Mouse (Mus musculus) gastrocnemius, adult 18-20 months (tissue): Measurements from ENCODE around the gene Commd1. TPM values are rescaled to one million over a fixed set of nuclear protein-coding genes. Genes with fewer than 3 reads are reported as not detected.

Experiments used
- DNase-seq: peaks from one replicate; pipeline ENCODE4 v3.0.0; 2021; ENCODE audit warnings: low spot score
- total RNA-seq, 2 experiments: library from RNA; stranded (reverse); gene quantifications; 2 replicates each; pipeline ENCODE4 v1.2.3; 2021

Gene Commd1
- total RNA-seq, 2 experiments from 2014 or later, result 93.4 to 109 TPM

DNA sequence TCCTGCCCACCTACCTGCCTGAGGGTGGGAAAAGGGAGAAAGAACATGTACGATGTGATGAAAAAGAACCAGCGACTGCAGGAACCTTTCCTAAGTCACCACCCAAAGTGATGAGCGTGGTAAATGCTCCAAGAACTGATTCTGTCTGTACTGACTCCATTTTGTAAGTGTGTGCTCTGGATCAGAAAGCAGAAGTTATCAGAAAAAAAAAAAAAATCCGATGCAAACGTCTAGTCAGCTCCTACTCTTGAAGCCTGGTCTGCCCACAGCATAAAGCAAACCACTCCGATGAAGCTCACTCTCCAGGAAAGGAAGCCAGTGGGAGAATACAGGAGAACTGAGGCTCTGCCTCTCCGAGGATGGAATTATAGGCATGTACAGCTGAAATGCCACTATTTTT lies 29.5 kb downstream of the Commd1 start:
- DNase-seq, result no peak

DNA sequence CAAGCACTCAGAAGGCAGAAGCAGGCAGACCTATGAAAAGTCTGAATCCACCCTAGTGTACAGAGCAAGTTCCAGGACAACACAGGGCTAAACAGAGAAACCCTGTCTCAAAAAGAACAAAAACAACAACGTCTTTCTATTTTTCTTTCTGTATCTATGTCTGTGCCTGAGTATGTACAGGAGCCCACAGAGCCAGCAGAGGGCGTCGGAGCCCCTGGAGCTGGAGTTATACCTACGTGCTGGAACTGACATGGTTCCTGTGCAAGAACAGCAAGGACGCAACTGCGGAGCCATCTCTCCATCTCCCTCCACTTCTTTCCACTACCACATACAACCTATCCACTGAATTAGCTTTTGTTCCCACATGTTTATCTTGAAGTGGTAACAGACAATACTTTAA lies 32.1 kb downstream of the Commd1 start:
- DNase-seq, result no peak

DNA sequence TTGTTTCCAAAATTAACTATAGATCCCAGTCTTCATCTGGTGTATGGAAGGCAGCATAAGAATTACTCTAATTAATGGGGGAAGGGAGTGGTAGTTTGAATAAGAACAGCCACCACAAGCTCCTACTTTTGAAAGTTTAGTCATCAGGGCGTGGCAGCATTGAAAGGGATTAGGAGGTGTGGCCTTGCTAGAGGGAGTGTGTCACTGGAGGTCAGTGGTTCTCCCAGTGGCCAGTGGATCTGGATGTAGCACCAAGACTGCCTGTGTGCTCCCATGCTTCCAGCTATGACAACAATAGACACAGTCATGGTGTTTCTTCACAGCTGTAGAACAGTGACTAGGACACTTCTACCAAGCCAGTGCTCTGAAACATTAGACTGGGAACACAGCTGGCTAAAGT lies 33.1 kb downstream of the Commd1 start:
- no peak for DNase-seq

DNA sequence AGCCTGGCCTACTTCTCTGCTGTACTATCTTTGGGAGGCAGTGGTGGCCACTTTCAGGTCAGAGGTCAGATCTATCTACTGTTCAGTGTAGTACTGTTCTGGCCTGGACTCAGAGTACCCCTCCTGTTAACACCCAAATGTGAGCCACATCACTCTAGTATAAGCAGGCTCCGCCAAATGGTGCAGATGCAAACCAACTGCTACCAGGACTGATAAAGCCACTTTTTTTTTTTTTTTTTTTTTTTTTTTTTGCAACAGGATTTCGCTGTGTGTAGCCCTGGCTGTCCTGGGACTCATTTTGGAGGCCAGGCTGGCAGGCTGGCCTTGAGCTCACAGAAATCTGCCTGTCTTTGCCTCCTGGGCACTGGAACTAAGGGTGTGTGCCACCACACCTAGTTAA lies 43.2 kb downstream of the Commd1 start:
- no peak for DNase-seq

DNA sequence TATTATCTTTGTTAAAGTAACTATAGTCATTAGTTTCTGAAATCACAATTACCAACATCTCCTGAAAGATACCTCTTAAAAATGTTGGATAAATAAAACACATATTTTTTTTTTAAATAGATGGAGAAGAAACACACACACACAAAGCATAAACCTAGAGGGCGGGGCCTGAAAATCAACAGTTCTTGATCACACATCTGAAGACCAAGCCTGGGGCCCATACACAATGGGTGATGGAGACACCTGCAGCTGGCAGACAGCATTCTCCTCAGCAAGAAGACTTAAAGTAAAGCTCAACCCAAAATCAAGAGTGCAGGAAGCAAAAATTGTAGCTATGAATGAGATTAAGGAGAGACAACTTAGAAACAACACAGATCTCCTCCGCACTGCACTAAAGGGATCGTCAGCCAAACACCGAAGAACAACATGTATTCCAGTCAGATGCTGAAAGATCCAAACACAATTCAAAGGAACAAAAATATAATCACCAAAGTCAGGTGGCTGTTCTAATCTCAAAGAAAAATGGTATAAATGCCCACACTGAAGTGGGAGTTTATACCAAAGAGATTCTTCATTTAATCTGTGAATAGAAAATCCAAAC lies 44.4 kb downstream of the Commd1 start:
- no peak for DNase-seq

DNA sequence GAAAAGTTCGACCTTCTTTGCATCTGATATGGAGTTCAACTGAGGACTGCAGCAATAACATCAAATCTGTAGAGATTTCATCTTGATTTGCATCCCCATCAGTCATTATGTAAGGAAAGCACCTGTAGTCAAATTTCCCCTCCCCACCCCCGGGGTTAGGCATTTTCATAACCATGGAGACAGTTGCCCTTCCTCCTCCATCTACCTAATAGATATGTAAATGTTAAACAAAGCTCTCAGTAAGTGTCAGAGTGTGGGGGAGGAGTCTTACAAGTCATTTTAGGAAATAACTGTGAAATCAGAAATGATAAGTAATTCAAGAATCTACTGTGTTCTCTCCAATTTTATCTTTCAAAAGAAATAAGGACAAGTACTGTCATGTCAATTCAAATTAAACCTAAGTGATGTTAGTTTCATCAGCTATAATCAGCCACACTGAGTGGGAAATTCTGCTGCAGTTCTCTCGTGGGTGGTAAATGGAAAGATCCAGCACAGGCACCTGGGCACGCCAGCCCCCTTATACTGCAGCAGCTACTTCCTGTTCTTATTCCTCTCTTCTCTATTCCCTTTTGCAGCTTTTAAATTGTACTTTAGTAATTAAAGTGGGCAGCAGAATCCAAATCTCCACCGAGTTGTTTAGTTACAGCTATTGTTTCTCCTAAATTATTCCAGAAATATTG lies 45.6 kb downstream of the Commd1 start:
- DNase-seq, result no peak

DNA sequence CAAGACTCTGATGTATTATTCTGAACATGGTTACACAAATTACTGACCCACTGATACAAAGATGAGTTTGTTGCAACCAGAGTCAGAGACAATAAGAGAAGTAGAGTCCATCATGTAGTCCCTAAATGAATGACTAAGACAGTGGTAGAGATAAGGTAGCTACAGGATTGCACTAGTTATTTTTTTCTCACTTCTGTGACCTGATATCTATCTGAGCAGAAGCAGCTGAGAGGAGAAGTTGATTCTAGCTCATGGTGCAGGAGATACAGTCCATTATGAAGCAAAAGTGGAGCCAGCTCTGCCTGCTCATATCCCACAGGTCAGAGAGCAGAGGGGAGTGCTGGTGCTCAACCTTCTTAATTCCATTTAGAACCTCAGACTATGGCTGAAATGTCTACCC lies 50.0 kb downstream of the Commd1 start:
- DNase-seq, result no peak

DNA sequence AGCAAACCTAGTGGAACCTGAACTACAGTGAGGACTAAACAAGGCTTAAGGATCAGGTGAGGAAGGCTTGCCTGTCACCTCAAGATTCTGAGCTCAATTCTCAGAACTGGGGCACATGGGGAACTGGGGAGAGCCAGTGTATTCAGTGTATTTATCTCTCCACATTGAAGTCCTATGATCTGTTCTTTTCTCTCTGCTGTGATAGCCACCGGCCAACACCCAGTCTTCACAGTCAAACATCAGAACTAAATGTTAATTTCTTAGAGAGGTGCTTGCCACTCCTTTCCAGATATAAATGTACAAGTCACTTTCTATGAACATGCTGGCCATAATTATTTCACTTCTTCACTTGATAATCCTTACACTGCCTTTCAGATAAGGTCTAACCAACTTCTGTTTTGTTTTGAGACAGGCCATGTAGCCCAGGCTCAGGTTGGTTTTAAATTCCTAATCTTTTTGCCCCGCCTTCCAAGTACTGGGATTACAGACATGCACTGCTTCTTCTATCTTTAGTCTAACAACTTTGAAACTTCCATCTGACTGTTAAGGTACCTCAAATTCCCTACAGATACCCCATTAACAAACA lies 50.8 kb downstream of the Commd1 start:
- no peak for DNase-seq

DNA sequence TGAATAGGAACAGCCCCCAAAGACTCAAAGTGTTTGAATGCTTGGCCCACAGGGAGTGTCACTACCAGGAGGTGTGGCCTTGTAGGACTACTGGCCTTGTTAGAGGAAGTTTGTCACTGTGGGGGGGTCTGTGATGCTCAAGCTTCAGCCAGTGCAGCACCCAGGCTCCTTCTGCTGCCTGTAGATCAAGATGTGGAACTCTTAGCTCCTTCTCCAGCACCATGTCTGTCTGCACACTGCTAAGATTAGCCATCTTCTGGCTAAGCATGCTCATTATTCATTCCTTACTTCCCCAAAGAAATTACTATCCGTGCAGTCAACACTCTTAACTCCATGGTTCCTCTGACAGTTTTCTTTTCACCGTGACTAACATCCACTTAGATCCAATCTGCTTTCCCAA lies 52.1 kb downstream of the Commd1 start:
- no peak for DNase-seq

DNA sequence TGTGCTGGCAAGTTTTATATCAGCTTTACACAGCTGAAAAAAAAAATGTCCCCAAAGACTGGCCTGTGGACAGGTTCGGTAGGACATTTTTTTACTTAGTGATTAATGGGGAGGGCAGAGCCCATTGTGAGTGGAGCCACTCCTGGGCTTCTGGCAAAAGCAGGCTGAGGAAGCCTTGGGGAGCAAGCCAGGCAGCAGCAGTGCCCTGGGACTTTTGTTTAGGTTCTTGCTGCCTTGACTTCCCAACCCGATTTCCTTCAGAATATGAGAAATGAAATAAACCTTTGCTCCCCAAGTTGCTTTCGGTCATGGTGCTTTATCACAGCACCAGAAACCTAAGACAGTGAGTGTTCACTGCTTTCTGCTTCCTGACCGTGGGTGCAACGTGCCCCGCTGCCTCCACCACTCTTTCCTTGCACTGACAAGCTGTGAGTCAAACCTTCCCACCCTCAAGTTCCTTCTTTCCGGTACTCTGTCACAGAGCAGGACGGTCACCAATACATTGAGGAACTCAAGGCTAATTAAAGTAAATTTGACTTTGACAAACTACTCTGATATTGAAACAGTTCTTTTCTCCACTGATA lies 53.5 kb downstream of the Commd1 start:
- no peak for DNase-seq

DNA sequence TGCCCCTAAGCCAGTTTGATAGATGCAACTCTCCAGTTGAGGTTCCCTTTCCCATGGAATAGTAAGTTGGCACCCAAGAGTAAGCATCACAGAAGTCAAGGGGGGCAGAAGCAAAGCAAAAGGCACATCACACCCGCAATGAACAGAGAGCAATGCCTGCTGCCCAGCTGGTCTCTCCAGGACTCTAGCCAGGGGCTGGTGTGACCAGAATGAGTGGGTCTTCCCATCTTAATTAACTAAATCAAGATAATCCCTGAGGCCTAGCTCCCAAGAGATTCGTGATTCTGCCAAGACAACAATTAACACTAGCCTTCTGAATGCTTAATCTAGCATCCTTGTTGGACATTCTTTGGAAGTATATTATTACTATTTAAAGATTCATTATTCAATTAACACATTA lies 58.6 kb downstream of the Commd1 start:
- no peak for DNase-seq

DNA sequence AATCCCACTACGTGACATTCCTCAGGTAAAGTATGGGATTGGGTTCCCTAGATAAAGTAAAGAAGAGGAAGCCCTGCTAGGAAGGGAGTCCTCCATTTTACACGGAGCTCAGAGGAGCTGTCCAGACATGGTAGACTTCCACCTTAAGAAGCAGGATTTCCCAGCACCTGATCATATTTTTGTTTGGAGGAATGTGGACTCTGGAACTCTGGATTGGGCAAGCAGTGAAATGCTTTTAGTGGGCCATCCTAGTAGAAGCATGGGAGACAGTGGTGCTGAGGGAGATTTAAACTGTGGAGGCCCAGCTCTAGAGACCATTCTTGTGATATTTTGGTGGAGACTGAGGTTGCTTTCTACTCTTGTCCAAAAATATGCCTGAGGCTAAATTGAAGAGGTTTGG lies 59.6 kb downstream of the Commd1 start:
- DNase-seq, result no peak

DNA sequence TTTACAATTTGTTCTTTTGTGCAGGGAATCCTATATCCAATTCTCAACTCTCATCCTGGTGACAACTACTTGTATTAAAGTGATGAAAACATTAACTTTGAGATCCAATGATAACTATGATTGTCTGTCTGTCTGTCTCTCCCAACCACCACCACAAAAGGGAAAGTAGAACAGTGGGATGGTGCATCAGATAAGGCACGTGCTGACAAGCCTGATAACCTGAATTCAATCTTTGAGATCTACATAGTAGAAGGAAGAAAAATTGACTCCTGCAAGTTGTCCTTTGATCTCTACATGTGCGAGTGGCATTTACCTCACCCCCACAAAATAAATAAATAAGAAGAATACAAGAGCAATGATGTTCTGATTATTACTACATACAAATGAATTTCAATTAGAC lies 62.8 kb downstream of the Commd1 start:
- no peak for DNase-seq

DNA sequence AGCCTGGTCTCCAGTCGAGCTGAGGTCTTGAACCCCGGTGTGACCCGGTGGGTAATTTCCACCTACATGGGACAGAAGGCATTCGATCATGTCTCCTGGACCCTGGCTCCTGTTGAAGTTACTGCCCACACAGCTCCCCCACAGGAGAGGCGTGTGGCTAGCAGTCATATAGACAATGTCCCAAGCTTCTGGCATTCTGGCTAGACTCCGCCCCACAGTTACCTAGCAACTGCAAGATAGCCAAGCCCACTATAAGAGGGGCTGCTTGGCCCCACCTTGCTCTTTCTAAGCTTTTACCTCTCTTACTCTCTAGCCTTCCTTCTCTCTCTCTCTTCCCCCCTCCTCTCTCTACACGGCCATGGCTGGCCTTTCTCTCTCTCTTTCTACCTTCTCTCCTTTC lies 64.4 kb downstream of the Commd1 start:
- no peak for DNase-seq

DNA sequence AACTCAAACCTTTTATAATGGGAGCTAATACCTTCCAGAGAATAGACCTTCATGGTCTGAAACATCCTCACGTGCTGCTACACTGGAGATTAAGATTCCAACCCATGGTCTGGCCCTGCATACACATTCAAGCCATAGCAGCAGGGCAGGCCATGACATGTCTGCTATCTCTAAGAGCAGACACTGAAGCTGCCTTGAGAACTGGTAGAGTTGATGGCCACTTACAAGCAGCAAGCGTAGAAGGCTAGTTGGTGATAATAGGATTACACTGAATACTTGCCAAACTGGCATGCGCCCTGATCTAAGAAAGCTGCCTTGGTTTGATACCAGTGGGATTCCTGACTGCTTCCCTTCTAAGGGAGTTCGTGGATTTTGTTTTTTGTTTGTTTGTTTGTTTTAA lies 68.4 kb downstream of the Commd1 start:
- DNase-seq, result no peak

DNA sequence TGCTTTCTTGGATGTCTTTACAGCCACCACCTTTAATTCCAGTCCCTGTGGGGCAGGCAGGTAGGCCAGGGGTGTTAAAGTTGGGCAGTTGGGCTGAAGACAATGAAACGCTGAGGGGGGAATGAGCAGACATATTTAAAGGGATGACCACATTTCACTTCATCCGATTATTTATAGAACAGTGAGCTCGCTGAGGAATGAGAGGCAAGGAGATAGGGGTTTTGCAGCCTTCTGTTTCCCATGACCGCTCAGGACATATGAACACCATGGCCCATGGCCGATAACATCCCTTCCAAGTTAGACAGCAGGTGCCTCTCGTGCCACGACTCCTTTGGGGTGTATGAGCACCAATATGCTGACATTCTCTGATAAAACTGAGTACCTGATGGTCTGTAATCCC lies 70.4 kb downstream of the Commd1 start:
- DNase-seq, result no peak

DNA sequence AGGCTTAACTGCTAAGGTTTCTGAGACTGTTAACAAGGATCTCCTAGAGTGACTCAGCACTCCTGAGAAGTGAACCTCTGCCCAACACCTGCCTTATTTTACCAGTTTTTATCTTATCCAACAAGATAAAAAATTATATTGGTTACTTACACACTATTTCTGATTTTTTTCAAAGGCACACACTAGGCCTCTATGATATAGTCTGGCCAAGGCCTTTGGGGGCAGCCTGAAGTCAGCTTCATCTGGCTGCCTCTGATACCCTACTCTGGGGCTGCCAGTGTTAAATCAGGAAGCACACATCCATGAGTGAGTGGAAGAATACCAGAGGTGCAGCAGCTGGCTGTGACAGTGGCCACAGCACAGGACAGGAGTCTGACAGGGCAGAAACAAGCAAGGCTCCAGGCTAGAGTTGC lies 75.7 kb downstream of the Commd1 start:
- no peak for DNase-seq

DNA sequence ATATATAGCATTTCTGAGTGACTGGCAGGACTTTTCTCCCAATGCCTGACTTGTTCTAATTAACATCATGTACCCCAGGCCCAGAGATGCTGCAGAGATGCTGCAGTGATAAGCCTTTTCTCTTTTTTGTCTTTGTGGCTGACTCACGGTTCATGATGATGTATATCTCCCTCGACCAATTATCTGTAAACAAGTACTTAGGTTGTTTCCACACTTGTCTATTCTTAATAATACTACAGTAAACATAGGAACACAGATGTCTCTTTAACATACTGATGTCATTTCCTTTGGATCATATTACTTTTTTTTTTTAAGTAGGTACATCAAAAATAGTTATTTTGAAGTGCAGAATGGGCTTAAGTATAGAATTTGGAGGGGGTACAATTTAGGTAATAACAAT lies 79.3 kb downstream of the Commd1 start:
- no peak for DNase-seq

DNA sequence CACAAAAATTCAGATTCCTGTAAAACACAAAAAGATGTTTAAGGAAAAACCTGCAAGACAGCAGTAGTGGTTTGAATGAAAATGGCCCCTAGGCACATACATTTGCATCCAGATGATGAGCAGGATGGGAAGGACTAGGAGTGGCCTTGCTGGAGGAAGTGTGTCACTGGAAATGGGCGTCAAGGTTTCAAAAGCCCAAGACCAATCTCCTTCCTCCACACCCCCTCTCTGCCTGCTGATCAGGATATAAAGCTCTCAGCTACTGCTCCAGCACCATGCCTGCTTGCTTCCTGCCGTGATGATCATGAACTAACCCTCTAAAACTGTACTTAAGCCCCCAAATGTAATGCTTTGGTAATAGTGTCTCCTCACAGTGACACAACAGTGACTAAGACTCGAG lies 82.1 kb downstream of the Commd1 start:
- DNase-seq, result no peak

DNA sequence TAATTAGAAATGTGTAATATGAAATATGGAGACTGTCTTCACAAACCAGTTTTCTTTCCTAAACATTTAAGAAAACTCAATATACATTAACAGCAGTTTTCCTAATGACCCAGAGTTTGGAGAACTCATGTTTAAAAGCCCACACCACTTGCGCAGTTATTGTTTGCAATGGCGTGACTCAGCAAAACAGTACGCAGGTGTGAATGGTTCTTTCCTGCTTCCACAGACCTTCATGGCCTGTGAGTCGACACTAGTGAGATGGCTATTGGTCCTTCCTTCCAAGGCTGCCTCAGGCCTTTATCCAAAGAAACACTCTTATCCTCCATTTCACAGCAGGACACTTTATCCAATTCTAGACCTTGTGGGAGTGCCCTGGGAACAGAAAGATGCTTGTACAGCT lies 84.5 kb downstream of the Commd1 start:
- no peak for DNase-seq

DNA sequence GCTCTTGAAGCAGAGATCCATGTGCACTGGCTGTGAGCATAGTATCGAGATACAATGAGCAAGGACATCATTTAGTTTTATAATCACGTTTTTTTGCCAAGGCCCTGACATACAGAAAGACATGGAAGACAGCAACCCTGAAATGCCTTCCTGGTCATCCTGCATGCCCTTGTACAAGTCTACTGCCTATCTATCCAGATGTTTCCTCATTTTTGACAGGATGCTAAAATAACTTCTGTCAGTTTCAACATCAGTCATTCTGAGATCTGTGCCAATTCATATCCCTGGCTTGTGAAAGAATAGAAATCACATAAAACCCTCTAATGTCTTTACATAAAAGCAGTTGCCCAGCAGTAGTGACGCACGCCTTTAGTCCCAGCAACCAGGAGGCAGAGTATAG lies 85.1 kb downstream of the Commd1 start:
- DNase-seq, result no peak

DNA sequence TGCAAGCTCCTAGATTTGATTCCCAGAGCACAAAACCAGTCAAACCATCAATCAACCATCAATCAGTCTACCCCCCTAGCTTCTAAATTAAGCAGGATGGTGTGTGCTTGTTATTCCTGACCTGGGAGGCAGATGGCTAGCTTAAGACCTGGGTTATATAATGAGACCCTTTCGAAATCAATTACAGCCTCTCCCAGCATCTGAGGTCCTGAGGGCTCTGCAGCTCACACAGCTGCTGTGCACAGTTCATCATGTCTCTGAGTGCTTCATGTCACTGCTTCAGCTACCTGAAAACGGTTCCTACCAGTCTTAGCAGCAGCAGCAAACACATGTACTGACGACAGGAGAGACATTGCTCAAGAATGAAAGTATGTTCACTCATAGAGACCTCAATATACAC lies 89.1 kb downstream of the Commd1 start:
- no peak for DNase-seq

DNA sequence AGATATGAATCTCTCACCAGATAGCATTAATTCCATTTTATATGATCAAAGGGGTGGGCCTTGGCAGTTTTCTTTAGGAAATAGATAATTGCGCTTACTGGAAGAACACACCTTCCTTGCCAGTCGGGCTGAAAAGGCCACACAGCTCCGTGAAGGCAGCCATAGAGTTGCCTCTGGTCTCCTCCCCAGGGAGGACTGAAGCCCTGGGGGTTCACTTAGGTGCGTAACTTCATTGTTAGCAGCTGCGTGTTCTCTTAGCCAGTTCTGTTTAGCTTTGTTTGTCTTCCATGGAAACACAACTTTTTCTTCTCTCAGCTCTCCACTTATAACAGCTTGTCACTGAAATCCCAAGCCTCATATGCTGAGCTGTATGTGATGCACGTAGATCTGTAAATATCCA lies 89.7 kb downstream of the Commd1 start:
- DNase-seq, result no peak
